Mouse (Mus musculus) gastrocnemius, postnatal 14 days (tissue): ENCODE results near the gene Ndnf. TPM values are rescaled to one million over a fixed set of nuclear protein-coding genes. Genes with fewer than 3 reads are reported as not detected.

ENCODE experiments used
- DNase-seq: peaks from one replicate; pipeline ENCODE4 v3.0.0; 2021; ENCODE audit warnings: mixed read lengths
- intact Hi-C: fragments of 180-260 bp; cut with DNase I; formaldehyde crosslinking; loops from one replicate; pipeline ENCODE4 v1.15.1; 2025; ENCODE audit warnings: low total_unique reads
- long read RNA-seq, 2 experiments: library from polyadenylated mRNA; stranded (forward); transcript quantifications; one replicate each; pipeline ENCODE4 v2.0.0; 2021
- total RNA-seq, 2 experiments: library from RNA; stranded (reverse); gene quantifications; 2 replicates each; pipeline ENCODE4 v1.2.3; 2021

The Ndnf gene
- total RNA-seq: 1 to 10 TPM in 1 of 2 experiments, under 1 TPM in 1; 0.38 to 1.0 TPM
- long read RNA-seq, experiment 1: 0 reads
- long read RNA-seq, experiment 2: 0 reads

GRCm38 (mm10) chr6:65671451-65671850 lies at the start of gene Ndnf:
Gene Ndnf (plus strand): TSS chr6:65671590.
- intact Hi-C loops: no loop called here
- DNase-seq: peak; percentile 74

DNA sequence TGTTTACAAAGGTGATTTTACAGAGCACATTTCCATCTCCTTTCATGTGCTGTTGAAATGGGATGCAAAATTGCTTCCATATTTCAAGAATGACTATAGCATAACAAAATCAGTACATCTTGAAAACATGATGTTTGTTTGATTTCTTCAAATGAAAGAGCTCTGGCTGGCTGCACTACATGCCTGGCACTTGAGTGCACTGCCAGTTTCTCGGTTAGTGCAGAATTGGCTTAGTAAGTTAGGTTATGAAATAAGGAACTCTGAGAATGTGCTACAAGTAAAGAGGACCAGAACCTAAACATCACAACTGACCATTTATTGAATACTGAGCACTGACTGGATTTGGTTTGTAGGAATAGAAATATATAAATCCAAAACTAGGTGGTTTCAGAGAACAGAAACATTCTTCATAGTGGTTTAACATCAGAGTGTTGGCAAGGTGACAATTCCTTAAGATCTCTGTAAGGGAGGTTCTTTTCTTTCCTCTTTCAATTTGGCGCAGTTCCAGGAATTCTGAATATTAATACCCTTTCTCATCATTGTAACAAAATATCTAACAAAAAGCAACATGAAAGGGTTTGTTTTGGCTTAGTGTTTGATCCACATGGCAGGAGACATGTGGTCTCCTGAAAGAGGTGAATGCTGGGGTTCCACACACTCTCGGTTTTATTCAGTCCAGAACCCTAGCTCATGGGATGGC lies 48.2 kb upstream of the Ndnf start:
- no peak for DNase-seq
- intact Hi-C loops: no loop called here

DNA sequence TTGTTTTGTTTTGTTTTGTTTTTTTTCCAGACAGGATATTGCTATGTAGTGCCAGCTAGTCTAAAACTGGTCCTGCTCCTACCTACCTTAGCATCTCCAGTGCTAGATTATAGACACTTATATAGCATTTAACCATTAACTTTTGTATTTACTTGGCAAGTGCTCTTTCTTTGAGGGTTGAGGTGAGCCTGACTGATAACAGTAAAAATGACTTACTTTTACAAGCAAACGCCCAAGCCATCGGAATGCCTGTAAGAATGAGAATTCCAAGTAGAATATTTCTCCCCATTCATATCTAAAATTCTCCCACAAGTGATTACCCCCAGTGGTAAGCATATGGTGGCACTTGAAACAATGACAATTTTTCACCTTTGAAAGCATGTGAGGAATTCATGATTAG lies 40.8 kb upstream of the Ndnf start:
- no peak for DNase-seq
- intact Hi-C loops: no loop called here

GRCm38 (mm10) chr6:65632184-65632583 lies 39.2 kb upstream of the Ndnf start:
- DNase-seq: no peak
- intact Hi-C loops: no loop called here

DNA sequence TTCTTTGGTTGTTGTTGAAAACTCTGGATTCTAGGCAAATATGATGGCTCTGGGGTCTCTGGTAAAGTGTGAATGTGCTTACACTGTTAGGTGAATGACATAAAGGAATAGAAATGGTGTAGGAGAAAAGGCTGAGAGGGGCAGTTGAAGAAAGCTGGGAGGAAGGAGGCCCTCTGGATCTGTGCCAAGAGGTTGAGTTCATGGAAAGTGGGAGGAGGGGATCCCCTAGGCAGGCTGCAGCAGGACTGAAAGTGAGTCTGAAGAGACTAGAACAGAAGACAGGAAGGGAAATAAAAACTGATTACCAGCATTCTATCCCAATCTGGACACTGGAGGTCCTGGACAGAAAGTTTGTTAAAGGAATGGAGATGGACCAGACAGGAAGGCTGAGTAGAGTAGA lies 29.0 kb upstream of the Ndnf start:
- DNase-seq: no peak
- intact Hi-C loops: no loop called here

DNA sequence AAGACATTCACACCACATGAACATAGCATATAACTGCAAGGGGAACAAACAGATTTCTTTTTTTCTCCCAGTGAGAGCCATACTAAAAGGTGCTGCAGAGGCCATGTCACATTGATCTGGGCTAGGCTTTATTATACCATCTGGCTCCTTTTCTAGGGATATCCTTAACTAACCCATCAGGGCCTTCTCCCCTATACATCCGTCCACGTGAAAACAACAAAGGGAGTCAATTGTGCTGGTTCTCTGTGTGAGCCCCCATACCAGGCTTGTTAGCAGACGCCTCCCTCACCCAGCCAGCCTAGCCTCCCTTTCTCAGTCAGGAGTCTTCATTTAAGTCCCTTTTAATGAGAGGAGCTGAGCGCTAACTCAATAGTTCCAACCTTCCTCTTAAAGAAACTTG lies 27.3 kb upstream of the Ndnf start:
- intact Hi-C loops: no loop called here
- DNase-seq: no peak

DNA sequence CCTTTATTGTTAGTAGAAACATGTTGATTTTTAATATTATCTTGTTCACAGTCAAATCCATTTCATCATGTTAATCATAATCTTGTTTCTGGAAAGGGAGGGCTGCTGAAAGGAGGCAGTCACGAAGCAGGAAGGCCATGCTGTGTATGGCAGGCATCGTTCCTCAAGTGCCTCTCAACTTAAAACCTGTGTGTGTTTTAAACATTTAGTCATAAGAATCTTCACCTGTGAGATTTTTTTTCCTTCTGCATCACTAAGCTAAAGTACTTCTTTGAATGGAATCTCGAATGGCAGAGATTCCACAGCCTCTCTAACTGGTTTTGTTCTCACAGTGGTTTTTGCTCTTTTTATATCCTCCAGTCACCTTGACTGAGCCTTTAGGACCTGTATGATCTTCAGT lies 25.0 kb upstream of the Ndnf start:
- intact Hi-C loops: no loop called here
- DNase-seq: no peak

DNA sequence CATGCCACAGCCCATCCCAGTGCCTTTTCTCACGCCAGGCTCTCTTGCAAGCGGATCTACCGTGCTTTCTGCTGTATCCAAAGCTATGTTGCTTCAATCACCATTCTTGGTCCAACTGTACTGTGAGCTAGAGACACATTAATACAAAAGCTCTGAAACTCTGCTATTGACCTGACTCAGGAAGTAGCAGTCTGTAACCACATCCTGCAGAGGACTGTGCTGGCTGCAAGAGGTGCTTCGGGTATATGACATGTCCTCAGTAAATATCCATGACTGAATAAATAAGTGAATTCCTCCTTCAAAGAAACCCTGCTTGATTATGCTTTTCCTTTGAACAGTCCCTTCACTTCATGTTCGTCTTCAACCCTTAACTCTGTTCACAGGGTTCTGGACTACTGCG lies 23.7 kb upstream of the Ndnf start:
- intact Hi-C loops: no loop called here
- DNase-seq: no peak

DNA sequence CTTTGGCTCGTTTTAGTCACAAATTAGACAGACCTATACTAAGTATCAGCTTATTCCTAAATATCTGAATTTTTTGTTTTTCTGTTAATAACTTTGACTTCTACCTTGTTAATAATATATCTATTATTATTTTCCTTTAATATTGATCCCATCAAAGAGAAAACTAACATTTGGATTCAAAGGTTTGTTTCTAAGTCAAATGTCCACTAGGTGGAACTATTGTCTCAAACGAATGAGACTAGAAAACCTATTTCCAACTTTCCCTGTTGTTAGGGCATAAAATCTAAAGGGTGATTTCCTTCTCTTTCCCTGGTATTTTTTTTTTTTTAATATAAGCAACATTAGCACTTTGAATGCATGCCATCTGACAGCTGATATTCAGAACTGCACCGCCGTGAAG lies 20.0 kb upstream of the Ndnf start:
- intact Hi-C loops: no loop called here
- DNase-seq: no peak

DNA sequence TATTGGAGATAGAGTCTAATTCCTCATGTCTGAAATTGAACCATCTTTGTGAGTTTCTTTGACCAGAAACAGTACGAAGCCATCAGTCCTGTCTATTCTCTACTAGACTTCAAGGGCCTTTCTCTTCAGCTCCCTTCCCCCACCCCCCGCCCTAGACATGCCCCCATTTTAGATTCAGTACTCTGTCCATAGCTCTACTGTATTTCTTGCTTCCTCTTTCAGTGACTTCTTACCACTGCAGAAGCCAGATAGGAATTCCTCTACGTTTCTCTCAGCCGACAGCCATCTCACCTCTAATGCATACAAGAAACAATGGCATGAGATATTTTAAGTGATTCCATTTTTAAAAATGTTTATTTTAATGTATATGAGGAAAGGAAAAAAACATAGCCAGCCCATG lies 10.1 kb upstream of the Ndnf start:
- no peak for DNase-seq
- intact Hi-C loops: no loop called here

- intact Hi-C loops: no loop called here
- no peak for DNase-seq
Measured at GRCm38 (mm10) chr6:65662050-65662449, 9.3 kb upstream of the Ndnf start.

DNA sequence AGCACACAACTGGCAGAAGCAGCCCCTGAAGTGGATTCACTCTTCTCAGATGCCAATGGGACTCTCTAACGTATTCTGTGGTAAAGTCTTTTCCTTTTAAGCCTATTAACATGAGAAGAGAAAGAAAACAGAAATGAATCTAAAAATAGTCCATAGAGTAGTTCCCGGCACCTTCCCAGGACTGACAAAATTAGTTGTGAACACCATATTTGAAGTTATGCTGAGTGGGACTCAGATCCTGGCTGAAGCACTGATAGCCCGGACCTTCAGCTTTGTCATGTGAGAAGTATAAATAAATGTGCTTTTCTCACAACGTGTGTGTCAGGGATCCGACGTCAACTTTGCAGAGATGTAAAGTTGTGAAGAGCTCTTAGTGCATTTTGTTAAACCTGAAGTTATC lies 7.4 kb upstream of the Ndnf start:
- intact Hi-C loops: no loop called here
- DNase-seq: no peak

GRCm38 (mm10) chr6:65666295-65666694 lies 5.1 kb upstream of the Ndnf start:
- DNase-seq: no peak
- intact Hi-C loops: no loop called here

DNA sequence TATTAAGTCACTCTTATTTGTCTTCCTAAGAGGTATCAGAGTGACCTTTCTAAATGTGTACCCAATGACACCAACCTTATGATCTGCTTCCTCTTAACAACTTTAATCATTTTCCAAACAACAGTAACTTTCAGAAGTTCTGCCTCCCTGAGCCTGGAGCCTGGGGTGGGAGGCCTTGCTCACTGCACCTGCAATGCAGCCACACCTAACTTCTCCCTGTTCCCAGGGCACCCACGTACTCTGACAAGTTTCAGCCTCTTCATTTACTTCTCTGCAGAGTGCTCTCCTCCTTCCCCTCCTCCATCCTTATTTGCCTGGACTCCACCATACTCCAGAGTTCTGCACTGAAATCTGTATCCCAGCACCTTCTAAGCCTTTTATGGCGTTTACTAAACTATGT lies 1.4 kb upstream of the Ndnf start:
- intact Hi-C loops: no loop called here
- DNase-seq: no peak

GRCm38 (mm10) chr6:65670981-65671411 lies 394 bp upstream of the Ndnf start:
- peak; percentile 6 for DNase-seq
- intact Hi-C loops: no loop called here

DNA sequence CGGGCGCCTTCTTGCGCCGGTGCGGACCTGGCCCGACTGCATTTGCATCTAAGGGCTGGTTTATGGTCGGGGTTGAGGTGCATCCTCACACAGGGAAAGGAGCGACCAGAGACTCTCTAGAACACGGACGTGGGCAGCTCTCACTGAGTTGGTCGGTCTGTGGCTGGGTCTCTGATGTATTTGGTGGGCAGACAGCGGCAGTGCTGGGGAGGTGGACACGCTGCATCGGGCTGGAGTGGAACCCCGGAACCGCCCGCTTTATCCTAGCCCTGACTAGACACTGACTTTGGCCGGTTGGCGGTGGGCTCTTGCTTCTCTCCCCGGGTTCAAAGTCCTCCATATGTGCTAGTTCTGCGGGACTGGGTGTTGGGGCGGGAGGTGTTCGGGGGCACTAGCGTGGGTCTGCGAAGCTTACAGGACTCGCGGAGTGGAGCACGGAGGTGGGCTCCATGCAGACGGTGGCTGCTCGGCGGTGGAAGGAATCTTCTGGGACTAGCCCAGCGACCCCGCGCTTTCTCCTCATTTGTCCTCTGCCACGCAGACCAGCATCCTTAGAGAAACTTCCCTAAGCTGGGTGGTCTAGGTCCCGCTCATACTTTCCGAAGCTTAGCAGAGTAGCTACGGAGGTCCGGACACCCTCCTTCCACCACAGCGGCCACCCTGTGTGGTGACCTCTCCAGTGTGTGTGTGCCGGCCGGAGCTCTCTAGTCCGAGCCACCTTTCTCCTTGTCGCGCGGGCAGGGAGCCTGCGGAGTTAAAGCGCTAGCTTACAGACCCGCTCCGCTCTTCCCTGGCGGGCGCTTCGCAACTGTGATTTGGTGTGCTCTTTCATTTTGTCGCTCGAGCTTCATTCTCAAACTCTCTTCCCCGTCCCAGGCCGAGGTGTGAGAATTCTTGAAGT lies 991 bp downstream of the Ndnf start:
- intact Hi-C loops: no loop called here
- DNase-seq: peak; percentile 17

DNA sequence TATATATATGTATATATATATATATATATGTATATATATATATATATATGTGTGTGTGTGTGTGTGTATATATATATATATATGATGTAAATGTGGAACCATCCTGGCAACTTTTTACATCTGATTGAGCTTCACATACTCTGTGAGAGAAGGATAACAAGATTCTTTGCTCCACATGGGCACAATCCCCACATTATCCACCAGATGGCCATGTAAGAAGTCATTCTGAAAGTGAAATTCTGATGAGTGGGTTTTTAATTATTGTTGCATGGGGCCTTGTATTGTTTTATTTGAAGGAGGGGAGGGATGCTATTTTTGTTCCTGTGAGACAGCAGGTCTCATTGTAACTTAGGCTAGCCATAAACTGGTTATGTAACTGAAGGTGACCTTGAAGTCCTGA lies 22.5 kb downstream of the Ndnf start:
- intact Hi-C loops: no loop called here
- no peak for DNase-seq

- intact Hi-C loops: no loop called here
- DNase-seq: no peak
Measured at GRCm38 (mm10) chr6:65720676-65721075, 49.3 kb downstream of the Ndnf start.

- intact Hi-C loops: no loop called here
- no peak for DNase-seq
Measured at GRCm38 (mm10) chr6:65725677-65726076, 54.3 kb downstream of the Ndnf start.

DNA sequence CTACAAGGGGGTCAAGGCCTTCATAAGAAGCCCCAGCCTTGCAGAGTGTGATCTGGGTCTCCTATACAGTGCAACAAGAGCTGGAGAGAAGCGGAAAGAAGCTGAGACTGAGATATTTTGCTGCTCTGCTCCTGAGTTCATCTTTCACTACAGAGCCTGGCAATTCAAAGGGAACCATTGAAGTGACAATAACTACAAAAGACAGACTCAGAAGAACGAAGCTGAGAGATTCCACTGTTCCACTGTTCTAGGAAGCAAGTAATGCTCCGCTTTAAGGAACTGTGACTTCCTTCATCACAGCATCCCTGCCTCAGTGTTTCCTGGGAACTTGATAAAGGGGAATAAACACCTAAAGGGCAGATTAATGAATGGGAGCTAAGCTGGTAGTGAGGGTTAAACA lies 56.9 kb downstream of the Ndnf start:
- no peak for DNase-seq
- intact Hi-C loops: no loop called here

GRCm38 (mm10) chr6:65739442-65739841 lies 68.1 kb downstream of the Ndnf start:
- DNase-seq: no peak
- intact Hi-C loops: no loop called here
